Mouse (Mus musculus): ENCODE data around the gene Noc2l.
A peak's percentile ranks its signal among the peaks of the same experiment; 100 is the strongest.

Noc2l gene

DNA sequence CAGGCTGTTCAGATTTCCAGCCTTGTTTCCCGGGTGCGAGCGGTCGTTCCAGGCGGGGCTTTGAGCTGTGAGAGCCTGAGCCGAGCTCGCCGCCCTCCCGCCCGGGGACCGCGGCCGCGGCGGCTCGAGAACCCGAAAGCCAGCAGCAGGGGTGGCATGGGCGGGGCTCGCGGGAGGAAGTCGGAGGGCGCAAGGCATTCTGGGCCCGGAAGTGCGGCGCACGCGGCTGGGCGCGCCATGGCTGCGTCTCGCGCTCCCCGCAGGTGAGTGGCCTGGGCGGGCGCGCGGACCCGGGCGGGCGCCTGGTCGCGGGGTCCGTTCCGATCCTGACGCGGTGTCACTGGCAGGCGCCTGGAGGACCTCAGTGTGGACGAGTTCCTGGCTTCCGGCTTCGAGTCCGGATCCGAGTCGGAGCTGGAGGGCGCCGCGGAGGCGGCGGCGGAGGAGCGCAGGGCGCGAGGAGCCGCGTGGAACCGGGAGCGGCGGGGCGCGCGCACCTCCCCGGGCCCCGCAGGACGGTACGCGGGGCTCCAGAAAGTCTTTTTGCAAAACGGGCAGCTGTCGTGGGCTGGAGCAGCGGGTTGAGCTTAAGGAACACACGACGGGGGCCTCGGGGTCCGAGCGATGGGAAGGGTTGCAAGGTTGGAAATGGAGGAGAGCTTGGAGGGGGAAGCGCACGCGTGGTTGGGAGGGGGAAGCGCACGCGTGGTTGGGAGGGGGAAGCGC, at the start of gene Noc2l:
Gene Noc2l (plus strand): TSS at position 203 of the 726 bp plus-strand sequence.
- peak; percentile 90 for DNase-seq (ENCODE audit: low spot score)

DNA sequence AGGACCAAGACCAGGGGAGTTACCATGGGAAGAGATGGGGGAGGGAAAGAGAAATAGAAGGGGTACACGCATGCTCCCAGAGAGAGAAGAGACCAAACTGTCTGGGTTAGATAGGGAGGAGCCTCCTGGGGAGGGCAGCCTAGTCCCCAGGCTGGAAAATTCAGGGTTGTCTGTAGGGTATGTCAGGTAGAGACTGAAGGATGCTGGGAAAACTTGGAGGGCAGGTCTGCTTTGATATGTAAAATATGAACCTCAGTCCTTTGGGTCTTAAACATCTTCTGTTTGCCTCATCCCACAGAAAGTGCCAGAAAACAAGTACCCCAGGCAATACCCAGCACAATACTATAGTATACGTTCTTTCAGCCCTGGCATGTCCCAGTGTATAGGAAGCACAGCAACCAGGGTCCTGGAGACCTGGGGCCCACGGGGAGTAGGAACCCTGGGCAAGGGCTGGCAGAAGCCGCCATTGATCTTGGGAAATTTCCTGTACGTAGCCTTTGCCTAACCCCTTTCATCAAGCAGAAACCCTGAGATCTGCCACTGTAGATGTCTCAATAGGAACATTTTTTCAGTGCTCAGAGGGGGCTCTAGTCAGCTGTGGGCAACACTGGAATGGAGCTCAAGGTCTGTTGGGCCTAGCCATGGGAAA, 47.5 kb upstream of the Noc2l start:
- DNase-seq (ENCODE audit: low spot score), result no peak

DNA sequence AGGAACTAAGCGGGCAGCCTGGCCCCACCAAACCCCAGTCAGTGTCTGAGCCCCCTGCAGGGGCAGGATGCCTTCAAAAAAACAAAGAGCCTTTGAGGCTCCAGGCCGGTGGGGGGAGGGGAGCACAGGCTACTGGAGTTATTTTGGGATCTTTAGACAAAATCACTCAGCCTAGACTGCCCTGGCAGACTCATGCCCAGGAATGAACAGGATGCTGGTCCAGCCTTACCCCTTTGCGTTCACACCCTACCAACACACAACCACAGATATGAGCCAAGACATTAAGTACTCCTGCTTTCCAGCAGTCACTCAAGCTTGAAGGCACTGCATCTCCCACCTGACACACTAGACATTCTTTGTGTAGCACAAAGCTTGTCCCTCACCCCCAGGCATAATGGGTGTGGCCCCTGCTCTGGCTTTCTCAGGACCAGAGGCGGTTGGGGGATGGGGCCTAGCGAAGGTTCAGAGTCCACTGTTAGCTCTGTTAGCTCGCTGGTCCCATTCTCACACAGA, 46.9 kb upstream of the Noc2l start:
- DNase-seq (ENCODE audit: low spot score), result peak; percentile 66

DNA sequence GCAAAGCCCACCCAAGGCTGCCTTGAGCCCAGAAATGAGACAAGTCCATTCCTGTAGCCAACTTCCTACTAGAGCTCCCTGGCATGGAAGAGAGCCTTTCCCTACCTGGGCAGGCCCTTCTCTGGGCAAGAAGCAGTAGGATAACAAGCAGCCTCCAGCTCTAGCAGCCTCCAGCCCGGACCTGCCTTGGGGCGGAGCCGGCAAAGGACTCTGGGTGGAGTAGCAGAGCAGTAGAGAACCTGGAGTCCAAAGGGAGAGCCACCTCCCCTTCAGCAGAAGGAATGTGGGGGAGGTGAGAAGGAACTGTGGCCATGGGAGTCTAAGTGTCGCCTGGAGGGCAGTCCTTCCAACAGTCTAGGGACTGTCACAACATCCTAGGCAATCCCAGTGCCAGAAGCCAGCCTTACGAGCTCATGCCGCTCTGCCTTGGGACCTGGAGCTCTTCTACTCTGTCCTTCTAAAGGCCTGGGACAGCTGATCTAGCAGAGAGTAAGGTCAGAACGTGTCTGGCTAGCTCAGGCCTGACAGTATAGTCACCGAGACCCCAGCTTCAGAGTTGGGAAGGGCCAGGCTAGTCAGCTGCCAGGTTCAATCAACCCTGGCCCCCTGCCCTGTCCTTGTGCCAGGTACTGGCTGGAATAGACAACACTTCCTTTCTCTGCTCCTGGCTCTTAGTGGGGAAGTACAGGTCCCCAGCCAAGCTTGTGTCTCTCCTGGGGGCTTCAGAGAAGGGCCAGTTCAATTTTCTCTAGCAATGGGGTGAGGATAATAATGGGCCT, 43.2 kb upstream of the Noc2l start:
- no peak for DNase-seq (ENCODE audit: low spot score)

DNA sequence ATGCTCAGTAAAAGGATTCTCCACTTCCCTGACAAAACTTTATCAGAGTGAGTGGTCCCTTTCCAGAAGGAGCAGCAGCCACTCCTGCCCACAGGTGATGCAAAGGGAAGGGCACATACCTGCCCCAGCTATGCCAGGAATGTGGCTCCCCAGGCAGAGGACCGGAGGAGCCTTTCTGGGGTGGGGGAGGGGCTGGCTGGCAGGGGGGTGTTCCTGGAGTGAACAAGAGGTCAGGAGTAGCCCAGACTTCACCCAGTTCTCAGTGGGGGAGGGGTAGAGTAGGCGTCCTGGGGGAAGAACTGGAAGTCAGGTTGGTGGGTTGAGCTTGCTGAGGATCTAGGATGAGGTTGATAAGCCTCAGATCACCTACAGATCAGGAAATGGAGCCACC, 42.6 kb upstream of the Noc2l start:
- no peak for DNase-seq (ENCODE audit: low spot score)

DNA sequence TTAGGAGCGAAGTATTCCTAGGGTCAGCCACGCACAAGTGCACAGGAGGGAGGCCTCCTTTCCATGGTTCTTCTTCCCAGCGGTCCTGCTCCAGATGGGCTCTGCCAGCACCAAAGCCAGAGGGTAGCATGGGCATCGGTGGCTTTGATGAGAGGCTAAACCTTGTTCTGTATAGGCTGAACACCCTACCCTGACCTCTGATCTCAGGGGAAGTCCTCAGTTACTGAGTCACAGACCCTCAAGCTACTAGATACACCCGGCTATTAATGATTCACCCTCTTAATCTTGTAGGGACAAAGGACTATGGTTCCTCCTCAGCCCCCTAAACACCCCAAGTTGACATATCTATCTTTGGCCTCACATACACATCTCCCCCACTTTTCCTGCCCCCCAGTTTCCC, 41.9 kb upstream of the Noc2l start:
- DNase-seq (ENCODE audit: low spot score), result no peak

DNA sequence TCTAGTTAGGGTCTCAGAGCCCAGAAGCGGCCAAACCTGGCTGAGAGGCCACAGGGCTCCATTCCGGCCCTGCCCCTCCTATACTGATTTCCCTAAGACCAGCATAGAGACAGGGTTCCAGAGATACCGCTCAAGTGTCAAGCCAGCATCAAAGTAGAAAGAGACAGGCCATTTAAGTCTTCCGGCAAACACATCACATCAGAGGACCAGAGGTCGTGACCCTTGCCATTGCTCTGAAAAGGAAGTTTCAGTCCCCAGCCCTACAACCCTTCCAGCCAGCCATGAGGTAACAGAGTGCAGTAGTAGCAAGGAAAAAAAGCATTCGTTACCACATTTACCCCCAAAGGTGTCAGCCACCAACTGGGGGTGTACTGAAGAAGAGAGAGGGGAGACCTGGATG, 41.5 kb upstream of the Noc2l start:
- DNase-seq (ENCODE audit: low spot score), result no peak

DNA sequence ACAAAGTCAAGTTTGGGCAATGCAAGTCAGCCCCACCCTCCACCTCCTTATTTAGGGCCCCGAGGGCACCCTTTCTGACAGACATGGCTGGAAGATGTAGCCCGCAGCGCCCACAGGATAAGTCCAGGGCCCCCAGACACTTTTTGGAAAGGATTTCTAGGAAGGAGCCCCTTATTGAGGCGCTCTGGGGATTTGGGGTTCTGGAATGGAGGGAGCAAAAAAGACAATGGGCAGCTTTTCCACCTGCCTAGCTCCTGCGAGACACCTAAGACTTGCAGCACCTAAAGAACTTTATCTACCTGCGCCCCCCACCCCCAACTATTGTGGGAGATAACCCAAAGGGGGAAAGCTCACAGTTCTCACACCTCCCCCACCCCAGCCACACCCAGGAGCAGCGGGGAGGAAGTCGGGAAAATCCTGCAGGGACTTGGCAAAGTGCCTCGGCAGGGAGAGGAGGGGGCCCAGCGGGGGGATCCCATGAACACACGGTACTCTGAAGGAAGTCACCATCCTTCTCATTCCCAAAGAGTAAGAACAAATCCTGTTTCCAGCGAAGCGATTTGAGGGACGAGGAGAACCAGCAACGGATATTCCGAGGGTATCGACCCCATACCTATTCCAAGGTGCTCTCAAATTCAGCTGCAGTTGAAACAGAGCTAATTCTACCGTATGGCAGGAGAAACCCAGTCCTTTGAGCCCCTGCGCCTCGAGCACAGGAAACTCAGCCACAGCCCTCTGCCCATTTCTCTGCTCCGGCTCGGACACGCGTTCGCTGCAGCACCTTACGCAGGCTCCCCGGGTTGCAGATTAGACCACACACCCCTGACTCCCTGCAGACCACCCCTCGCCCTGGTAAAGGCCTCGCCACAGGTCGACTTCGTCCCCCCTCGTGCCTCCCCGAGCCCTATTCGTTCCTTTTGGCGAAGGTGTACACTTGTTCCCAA, 39.6 kb upstream of the Noc2l start:
- DNase-seq (ENCODE audit: low spot score), result peak; percentile 37

DNA sequence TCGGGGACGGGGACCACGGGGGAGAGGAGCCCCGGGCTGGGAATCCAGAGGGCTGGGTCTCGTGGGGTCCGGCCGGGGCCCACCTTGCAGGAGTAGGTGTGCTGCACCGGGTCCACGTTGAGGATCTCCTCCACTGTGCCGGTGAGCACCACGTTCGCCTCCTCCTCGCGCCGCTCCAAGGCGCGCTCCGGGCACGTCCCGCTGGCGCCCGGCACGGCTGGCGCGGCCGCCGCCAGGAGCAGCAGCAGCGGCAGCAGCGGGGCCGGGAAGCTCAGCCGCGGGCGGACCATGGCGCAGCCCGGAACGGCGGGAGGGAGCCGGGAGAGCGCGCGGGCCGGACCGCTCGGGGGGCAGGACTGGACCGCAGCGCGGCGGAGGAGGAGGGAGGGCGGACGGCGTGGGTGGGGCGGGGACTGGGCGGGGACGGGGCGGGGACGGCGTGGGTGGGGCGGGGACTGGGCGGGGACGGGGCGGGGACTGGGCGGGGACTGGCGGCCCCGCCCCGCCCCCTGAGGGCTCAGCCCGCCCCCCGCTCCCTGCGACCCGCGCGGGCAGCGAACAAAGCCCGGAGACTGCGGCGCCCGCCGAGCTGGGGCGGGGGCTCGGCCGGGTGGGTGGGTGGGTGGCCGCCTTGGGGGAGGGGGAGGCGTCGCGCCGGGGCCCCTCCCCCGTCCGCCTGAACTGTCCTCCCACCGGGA, 38.5 kb upstream of the Noc2l start, which contains the start of gene Agrn:
Gene Agrn (minus strand): TSS at position 358 of the 698 bp plus-strand sequence.
- peak; percentile 82 for DNase-seq (ENCODE audit: low spot score)

DNA sequence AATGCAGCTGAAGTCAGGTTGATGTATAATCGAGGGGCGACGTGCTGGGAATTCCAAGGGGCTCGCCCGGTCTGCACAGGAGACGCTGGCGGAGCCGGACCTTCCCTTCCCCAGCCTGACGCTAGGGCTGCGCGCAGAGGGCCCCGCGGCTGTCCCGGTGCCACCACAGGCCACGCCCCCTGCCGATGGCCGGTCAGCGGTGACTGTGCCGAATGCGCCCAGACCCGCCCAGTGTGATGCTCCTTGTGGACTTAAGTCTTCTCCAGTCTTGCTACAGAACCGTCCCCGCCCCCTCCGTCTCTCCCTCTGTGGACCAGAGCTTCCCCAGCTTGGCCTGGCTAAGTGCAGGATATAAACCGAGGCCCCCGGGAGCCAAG, 38.0 kb upstream of the Noc2l start:
- peak; percentile 93 for DNase-seq (ENCODE audit: low spot score)

DNA sequence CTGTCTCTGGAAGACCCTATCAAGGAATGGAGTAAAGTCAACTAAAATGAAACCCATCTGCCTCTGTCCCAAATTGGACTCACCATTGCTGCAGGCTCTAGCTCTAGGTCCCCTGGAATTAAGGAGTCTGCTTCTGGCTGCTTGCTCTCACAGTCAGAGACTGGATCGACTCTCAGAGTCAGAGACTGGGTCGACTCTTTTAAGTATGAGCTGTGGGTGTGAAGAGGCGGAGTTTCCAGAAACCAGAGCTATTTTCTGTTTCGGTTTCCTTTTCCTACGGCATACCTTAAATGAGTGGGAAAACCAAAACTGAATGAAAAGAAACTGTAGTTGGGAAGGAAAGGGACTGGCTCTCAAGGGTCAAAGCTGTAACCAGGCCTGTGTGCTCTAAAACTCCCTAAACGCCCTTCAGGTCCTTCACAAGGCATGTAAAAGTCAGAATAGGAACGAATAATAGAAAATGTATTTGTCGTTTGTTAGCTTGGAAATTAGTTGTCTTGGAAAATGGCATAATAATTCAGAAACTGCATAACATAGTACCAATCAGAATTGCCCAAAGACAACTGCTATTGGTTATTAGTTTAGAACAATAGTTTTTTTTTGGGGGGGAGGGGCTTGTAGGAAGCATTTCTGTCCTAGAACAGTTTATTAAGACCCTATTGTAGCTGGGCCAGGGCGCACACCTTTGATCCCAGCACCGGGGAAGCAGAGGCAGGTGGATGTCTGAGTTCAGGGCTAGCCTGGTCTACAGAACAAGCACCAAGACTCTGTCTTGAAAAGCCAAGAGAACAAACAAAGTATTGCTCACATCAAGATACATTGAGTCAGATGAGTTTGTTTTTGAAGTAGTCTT, 35.0 kb upstream of the Noc2l start, which contains the start of gene Isg15:
Gene Isg15 (minus strand): TSS at position 196 of the 853 bp plus-strand sequence.
- DNase-seq (ENCODE audit: low spot score), result no peak

DNA sequence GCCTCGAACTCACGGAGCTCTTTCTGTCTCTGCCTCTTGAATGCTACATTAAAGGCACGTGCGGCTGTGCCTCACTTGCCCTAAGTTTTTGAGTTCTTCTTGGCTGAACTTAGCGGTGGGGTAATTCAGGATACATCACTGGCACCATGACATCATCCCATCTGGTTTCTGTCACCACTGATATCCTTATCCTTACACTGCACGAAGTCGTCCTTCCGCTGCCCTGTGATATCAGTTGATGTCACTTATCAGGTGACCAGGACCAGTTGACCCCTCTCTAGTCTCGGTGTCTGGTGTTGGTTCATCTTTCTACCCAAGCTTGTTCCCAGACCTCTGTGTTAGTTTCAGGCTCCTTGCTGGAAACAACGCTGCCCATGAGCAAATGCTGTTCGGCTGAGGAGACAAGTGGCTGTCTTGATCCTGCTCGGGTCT, 33.3 kb upstream of the Noc2l start:
- no peak for DNase-seq (ENCODE audit: low spot score)

DNA sequence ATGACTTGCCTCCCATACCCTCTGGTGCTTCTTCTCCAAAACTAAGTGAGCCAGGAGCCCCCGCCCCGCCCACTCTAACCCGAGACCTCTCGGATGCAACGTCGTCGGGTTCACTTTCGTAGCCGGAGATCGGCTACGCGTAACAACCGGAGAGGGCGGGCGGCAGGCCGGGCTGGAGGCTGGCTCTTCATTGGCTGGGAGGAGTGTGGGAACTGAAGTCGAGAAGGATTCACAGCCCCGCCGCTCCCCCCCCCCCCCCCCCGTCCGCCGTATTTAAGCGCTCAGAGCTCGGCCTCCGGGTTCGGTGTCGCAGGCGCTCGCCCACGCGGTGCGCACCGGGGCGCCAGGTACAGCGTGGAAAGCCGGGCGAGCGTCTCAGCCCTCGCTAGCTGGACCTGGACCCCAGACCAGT, 32.8 kb upstream of the Noc2l start, which contains the start of gene AW011738:
Gene AW011738 (plus strand): TSS at position 304 of the 412 bp plus-strand sequence.
- DNase-seq (ENCODE audit: low spot score), result peak; percentile 74

DNA sequence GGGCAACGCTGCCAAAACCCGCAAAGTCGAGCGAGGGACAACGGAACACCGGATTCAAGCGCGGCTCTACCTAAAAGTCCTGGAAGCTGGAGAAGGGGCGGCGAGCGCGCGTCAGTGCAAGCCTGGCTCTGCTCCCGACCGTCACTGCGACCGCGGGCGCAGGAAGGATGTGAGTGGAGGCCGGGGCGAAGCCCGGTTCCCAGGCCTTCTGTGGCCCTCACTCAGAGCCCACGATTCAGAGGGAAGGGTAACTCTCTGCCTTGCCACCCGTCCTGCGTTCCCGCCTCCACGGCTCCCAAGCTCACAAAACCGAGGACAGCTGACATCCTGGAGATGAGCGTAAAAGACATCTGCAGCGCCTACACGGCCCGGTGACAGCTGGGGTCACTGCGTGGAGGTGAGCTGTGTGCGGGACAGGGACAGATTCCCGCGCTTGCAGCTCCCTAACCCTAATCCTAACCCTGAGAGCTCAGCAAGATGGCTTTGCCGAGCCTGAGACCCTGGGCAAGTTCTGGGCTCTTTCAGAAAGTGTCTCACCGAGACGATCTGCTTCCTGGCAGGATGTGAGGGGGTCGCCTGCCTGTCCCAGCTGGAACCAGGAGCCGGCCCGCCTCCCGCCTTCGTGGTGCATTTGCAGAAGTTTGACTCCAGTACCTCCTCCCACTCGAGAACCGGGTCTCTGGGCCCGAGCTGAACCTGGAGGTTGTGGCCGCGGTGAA, 32.2 kb upstream of the Noc2l start:
- DNase-seq (ENCODE audit: low spot score), result peak; percentile 58

DNA sequence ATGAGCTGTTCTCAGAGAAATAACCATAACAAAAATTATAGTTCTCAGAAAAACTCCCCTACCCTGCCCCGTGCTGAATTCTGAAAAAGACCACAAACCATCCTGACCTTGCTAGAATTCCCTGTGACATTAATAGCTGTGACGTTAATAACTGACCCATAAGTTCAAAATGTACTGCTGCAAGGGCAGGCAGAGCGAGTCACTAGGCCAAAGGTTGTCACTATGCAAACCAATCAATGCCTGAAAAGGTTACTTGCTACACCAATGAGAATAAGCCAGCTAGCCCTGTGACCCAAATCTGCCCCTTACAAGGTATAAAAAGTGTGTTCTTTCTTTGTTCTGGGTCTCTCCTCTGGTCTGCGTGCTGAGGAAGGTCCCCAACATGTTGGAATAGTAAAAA, 26.9 kb upstream of the Noc2l start:
- no peak for DNase-seq (ENCODE audit: low spot score)

DNA sequence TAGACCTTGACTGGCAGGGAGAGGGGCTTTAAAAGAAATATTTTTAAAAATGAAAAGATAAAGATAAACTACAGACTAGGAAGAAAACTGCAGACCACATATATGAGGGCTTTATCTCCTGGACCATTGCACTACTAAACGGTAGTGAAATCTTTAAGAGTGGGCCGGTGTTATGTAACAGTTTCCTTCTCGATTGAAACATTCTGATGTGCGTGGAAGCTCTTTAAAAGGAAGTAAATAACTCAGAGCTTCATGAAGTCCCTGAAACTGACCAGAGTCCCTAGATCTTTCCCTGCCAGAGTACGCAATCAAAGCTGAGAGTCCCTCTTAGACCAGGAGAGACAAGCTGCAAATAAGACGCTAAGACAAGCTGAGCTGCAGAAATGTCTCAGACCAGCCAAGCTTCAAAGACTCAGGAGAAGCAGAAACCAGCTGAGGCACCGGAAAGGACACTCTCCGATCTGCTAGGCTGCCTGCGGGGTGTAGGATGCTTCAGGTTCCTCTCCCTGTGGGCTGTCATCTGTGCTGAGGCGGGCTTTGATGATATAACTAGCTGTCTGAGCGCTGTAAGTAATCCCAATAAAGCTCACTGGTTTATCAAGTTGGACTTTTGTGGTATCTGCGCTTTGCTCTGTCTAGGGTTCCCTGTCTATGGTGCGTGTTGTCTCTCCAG, 25.7 kb upstream of the Noc2l start:
- DNase-seq (ENCODE audit: low spot score), result no peak

DNA sequence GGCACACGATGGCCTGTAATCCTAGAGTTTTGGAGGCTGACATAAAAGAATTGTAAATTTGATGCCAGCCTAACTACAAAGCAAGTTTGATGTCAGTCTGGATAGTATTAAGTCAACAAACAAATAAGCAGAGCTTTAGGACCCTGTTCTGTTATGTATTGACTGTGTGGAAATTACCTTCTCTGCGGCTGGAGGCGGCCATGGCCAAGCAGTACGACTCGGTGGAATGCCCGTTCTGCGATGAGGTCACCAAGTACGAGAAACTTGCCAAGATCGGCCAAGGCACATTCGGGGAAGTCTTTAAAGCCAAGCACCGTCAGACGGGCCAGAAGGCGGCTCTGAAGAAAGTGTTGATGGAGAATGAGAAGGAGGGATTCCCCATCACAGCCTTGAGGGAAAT, 22.7 kb upstream of the Noc2l start:
- no peak for DNase-seq (ENCODE audit: low spot score)

DNA sequence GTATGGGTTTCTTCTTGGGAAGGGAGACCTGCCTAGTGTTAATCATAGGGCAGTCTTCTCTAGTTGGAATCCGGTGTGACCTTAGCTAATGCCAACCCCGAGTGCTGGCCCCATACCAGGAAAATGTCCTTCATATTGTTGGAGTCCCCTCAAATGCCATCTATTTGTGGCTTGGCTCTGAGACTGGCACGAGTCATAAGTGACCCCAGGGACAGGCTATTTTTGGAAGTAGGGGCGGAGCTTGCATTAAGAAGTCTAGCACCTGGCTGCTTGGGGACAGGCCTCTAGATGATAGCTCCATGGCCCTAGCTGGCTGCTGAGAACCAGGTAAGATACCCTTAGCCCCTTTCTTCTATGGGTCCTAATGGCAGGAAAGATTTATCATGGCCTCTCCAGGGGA, 20.2 kb upstream of the Noc2l start, which contains the start of gene Perm1:
Gene Perm1 (plus strand): TSS at position 220 of the 400 bp plus-strand sequence.
- DNase-seq (ENCODE audit: low spot score), result no peak

Data from retina, embryonic 14.5 days (tissue).